In genomic region chr7:132262696-132263095, GRCm38 (mm10) we compare ENCODE assay signal across 9 mouse cellular contexts.
DNase-seq lines count a peak whose midpoint lies in the region.
"Had no signal": no experiment of that assay in that cellular context is flagged by ENCODE, and none has a peak within 500 bp of the region (broad histone marks: within the 10 kb centered on the region; RNA-seq: fewer than 3 reads in every experiment).

No protein-coding gene starts in this region.

- peak; percentile 41 to 55 for DNase-seq in cerebellum, postnatal 14 days
- DNase-seq in cerebellum, adult 11 months: no peak
- peak; percentile 70 for DNase-seq in embryo, embryonic 11 days
- peak; percentile 56 for DNase-seq in liver
- DNase-seq in neural tube, embryonic 10.5 days (ENCODE audit: extremely low spot score, low spot score): peak; percentile 64
- no peak for DNase-seq in kidney, adult 8-10 months
- no peak for DNase-seq in Muller cell, postnatal 12 days (ENCODE audit: inconsistent ontology term)
- DNase-seq in urinary bladder, postnatal 10 days (ENCODE audit: low spot score): no peak
- DNase-seq: right cerebral cortex, postnatal 25 days had no signal

Comparison
In these comparisons a context has a peak if more than half of its experiments do, and no peak if none do; other contexts are left out.
1. DNase-seq: peak in cerebellum, postnatal 14 days (2 of 2), embryo, embryonic 11 days (single experiment), liver (single experiment) and neural tube, embryonic 10.5 days (single experiment); none in cerebellum, adult 11 months (single experiment), kidney, adult 8-10 months (0 of 2), Muller cell, postnatal 12 days (single experiment) and urinary bladder, postnatal 10 days (single experiment).